Mouse (Mus musculus) effector memory CD4-positive, alpha-beta T cell, adult 7 months (primary cell): Measurements from ENCODE around the gene Il13. TPM values are rescaled to one million over a fixed set of nuclear protein-coding genes. Genes with fewer than 3 reads are reported as not detected.

Source experiments
- polyA plus RNA-seq: library from polyadenylated mRNA; unstranded; fragments of 100-300 nt; shearing (Covaris generic); gene quantifications from one replicate; pipeline ENCODE4 v1.2.1, GENCODE M21; 2017

Il13 gene
- polyA plus RNA-seq: not detected

DNA sequence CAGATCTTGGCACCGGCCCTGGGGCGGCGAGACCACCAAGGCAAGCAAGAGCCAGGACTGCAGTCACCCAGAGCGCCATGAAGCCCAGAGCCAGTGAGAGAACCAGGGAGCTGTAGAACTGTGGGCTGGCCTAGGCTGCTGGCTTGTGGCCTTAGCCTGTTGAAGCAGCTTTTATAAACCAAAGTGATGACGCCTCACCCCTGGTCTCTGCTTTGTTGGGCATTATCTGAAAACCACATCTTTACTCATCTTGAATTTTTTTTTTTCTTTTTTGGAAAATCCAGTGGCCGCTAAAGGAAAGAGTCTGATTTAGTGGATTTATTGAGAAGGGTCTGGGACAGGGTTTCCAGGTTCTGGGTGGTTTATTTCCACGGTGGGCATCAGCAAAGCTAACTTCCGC, at the start of gene Il13:
Gene Il13 (minus strand): TSS at position 147 of the 400 bp plus-strand sequence.

DNA sequence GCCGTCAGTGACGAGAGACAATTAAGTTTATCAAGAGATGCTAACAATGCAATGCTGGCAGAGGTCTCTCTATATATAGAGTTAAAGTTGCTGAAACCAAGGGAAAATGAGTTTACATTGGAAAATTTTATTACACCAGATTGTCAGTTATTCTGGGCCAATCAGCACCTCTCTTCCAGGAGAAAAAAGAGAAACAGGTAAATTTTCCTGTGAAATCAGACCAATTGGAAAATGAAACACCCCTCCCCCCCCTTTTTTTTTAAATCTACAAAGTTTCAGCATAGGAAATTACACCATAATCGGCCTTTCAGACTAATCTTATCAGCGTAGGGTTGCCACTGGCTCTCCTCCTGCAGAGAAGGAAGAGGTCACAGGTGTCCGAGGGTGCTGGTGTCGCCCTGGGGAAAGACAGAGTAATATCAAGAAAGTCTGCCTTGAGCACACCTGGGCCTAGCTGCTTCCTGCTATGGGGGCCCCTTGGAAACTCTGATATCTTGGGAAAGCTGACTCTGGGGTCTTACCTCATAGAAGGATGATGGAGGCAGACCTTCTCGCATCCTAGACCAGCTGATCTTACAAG, 15.8 kb downstream of the Il13 start, which contains the start of gene Il4:
Gene Il4 (minus strand): TSS at position 51 of the 580 bp plus-strand sequence.

Other genes with a start within 250 kb of the Il13 start
- not detected for gene Leap2, start 211.5 kb downstream of the Il13 start, polyA plus RNA-seq
- 209 TPM for gene Uqcrq, start 203.9 kb downstream of the Il13 start, polyA plus RNA-seq
- gene Gdf9, start 203.7 kb downstream of the Il13 start, polyA plus RNA-seq: 0.34 TPM
- 0.16 TPM for gene Gm10447, start 177.6 kb downstream of the Il13 start, polyA plus RNA-seq
- not detected for gene Shroom1, start 177.5 kb downstream of the Il13 start, polyA plus RNA-seq
- not detected for gene Gm9837, start 164.2 kb downstream of the Il13 start, polyA plus RNA-seq
- not detected for gene Gm9945, start 154.5 kb downstream of the Il13 start, polyA plus RNA-seq
- gene Sowaha, start 154.4 kb downstream of the Il13 start, polyA plus RNA-seq: not detected
- gene Sept8, start 115.4 kb downstream of the Il13 start, polyA plus RNA-seq: 1.9 TPM
- 6.9 TPM for gene Kif3a, start 67.3 kb downstream of the Il13 start, polyA plus RNA-seq
- gene Il4, start 16.0 kb downstream of the Il13 start, polyA plus RNA-seq: not detected
- 26.5 TPM for gene Rad50, start 72.6 kb upstream of the Il13 start, polyA plus RNA-seq
- not detected for gene Il5, start 86.1 kb upstream of the Il13 start, polyA plus RNA-seq
- 388 TPM for gene Irf1, start 135.3 kb upstream of the Il13 start, polyA plus RNA-seq
- gene Gm17334, start 138.5 kb upstream of the Il13 start, polyA plus RNA-seq: 1.7 TPM
- gene Gm12216, start 224.6 kb upstream of the Il13 start, polyA plus RNA-seq: 17.4 TPM